Mouse (Mus musculus): ENCODE measurements at regions not wholly inside any gene's neighbourhood (a gene's known extent, or its start where the extent isn't known, plus 50 kb on each side); places are given as distances from the start of the nearest gene placed in this dataset.
"Not testable (repeated sequence)": the region's sequence is repeated elsewhere in the genome, so short reads cannot be mapped to it uniquely, and the experiment has no call there.

- DNase-seq (ENCODE audit: low spot score), result no peak
These were observed 243.9 kb downstream of the AI429214 start for GRCm38 (mm10) chr8:37237306-37237705.

GRCm38 (mm10) chr8:37239354-37239753, 245.9 kb downstream of the AI429214 start:
- no peak for DNase-seq (ENCODE audit: low spot score)

GRCm38 (mm10) chr8:37251234-37251633, 257.8 kb downstream of the AI429214 start:
- DNase-seq (ENCODE audit: low spot score), result not testable (repeated sequence)

GRCm38 (mm10) chr8:37291069-37291850, 297.9 kb downstream of the AI429214 start:
- no peak for DNase-seq (ENCODE audit: low spot score)

Measured in urinary bladder, postnatal 25 days (tissue).